In the genomic region with DNA sequence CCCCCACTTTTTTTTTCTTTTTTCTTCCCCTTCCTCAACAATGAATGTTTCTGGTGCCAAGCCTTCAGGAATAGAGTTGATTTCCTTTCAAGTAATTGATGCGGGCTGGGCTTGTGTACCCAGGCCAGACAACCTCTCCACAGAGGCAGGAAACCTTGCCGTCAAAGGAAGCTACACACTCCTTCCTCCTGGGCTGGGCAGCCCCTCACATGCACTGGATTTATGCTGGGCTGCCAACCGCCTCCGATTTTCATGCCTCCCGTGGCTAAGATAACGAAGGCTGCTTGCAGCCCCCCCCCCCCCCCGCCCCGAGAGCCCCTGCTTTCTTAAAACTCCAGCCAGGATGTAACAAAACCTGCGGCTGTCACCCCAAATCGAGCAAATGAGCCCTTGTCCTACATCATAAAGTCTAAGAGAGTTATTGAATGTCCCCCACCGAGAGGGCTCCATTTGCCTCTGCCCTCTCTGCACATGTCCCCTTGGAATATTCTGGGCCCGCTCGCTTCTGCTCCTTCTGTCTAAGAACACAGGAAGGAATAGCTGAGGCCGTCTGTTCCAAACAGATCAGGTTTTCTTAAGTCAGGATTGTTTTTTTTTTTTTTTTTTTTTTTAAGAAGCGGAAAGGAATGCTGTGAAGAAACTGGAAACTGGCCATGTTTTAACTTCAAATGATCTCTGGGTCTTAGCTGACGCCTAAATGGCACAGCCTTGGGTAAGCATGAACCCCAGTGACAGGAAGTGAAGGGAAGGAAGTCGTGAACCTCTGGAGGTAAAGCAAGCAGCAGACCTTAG, we compare ENCODE assay signal across 10 mouse cellular contexts.
DNase-seq lines count a peak whose midpoint lies in the region; ATAC-seq and TF ChIP-seq lines count a peak whose summit lies in the region.
"Had no signal": no experiment of that assay in that cellular context is flagged by ENCODE, and none has a peak within 500 bp of the region (broad histone marks: within the 10 kb centered on the region; RNA-seq: fewer than 3 reads in every experiment).

No protein-coding gene starts in this region.

- TF ChIP-seq CTCF in lung, postnatal 0 days (IDR thresholded peaks at IDR 0.05): no peak
- no peak for TF ChIP-seq CTCF in lung, adult 2 months (IDR thresholded peaks at IDR 0.05; ENCODE audit: insufficient read depth, low read length)

- no peaks in the 10 kb centered on the region for H3K27me3 ChIP-seq in lung, postnatal 0 days (replicated peaks; ENCODE audit: insufficient read depth, low read length)
- H3K27me3 ChIP-seq in midbrain, embryonic 14.5 days (ENCODE audit: control insufficient read depth, insufficient read depth, low read length): no peaks in the 10 kb centered on the region

- H3K36me3 ChIP-seq in lung, postnatal 0 days (ENCODE audit: insufficient read depth, low read length): no peaks in the 10 kb centered on the region
- no peaks in the 10 kb centered on the region for H3K36me3 ChIP-seq in midbrain, embryonic 14.5 days (ENCODE audit: control insufficient read depth, insufficient read depth, low read length)

- no peak for TF ChIP-seq POLR2A in lung, adult 2 months (IDR thresholded peaks at IDR 0.05; ENCODE audit: borderline replicate concordance, extremely low read depth, low read depth, low read length)

- H3K9me3 ChIP-seq in lung, postnatal 0 days (ENCODE audit: low read length): no peaks in the 10 kb centered on the region
- no peaks in the 10 kb centered on the region for H3K9me3 ChIP-seq in midbrain, embryonic 14.5 days (ENCODE audit: control insufficient read depth, low read length)

- peak; percentile 10 for DNase-seq in adrenal gland, adult 2 months
- no peak for DNase-seq in adrenal gland, adult 18-20 months (ENCODE audit: low spot score in 2 of 2)
- peak; percentile 18 for DNase-seq in lung, postnatal 0 days (ENCODE audit: low spot score)
- DNase-seq in lung, adult 2 months: no peak
- DNase-seq in kidney, adult 9 months: peak; percentile 33
- peak; percentile 50 for DNase-seq in midbrain, embryonic 14.5 days
- DNase-seq in spleen, adult 18-20 months: no peak
- DNase-seq in thymus, postnatal 14 days: no peak
- DNase-seq: liver; thymus, adult 18-20 months had no signal

- WGBS in lung, postnatal 0 days: 11% methylated on average over 16 of the region's 17 CpGs
- 6% methylated on average over 17 of the region's 17 CpGs for WGBS in lung, adult 2 months
- 19% methylated on average over 17 of the region's 17 CpGs for WGBS in midbrain, embryonic 14.5 days

- TF ChIP-seq EP300 in lung, postnatal 0 days (IDR thresholded peaks at IDR 0.05): no peak

- no peak overlapping the region for H3K27ac ChIP-seq in lung, postnatal 0 days (ENCODE audit: low read length)
- H3K27ac ChIP-seq in midbrain, embryonic 14.5 days (replicated peaks; ENCODE audit: low read depth, low read length): 0 out of 2 replicates have a peak overlapping the region, but pooled peaks have one; percentile 21

- no peaks in the 10 kb centered on the region for H3K4me1 ChIP-seq in lung, postnatal 0 days (ENCODE audit: insufficient read depth, low read depth, low read length)
- H3K4me1 ChIP-seq in lung, adult 2 months (ENCODE audit: control insufficient read depth, insufficient read depth, low read length): no peaks in the 10 kb centered on the region
- H3K4me1 ChIP-seq in midbrain, embryonic 14.5 days (ENCODE audit: control insufficient read depth, insufficient read depth, low read length): peaks cover 16% of the 10 kb centered on the region

- ATAC-seq in lung, postnatal 0 days: peak; percentile 56; the same call in 1 of the 2 replicates
- no peak for ATAC-seq in midbrain, embryonic 14.5 days (ENCODE audit: low FRiP score, low TSS enrichment)

- H3K4me3 ChIP-seq in lung, postnatal 0 days (ENCODE audit: low read depth, low read length): no peak overlapping the region
- no peak overlapping the region for H3K4me3 ChIP-seq in lung, adult 2 months (replicated peaks; ENCODE audit: extremely low read depth, low read depth, low read length)
- H3K4me3 ChIP-seq in midbrain, embryonic 14.5 days (replicated peaks; ENCODE audit: low read depth, low read length): no peak overlapping the region

- no peak overlapping the region for H3K9ac ChIP-seq in lung, postnatal 0 days (replicated peaks; ENCODE audit: low read depth)
- no peak overlapping the region for H3K9ac ChIP-seq in midbrain, embryonic 14.5 days (replicated peaks; ENCODE audit: low read length)

- peak overlapping the region; percentile 22; the same call in 1 of the 2 replicates for H3K4me2 ChIP-seq in lung, postnatal 0 days (replicated peaks; ENCODE audit: low read depth, low read length)
- H3K4me2 ChIP-seq in midbrain, embryonic 14.5 days (ENCODE audit: low read length): peak overlapping the region; percentile 11; the same call in 1 of the 2 replicates

Comparison
In these comparisons a context has a peak if more than half of its experiments do, and no peak if none do; other contexts are left out.
1. DNase-seq: peak in adrenal gland, adult 2 months (single experiment), lung, postnatal 0 days (single experiment), kidney, adult 9 months (single experiment) and midbrain, embryonic 14.5 days (single experiment); none in adrenal gland, adult 18-20 months (0 of 2), lung, adult 2 months (single experiment), spleen, adult 18-20 months (0 of 2) and thymus, postnatal 14 days (single experiment).